Mouse (Mus musculus) thymus, adult 2 months (tissue): Measurements from ENCODE around the gene Gatd1.

Experiments used
- CTCF ChIP-seq: fragments of 200-500 bp; IDR thresholded peaks from 2 replicates; pipeline ENCODE4 v1.5.1; 2012; ENCODE audit warnings: mild to moderate bottlenecking, control low read depth, low read length, moderate library complexity, borderline replicate concordance; ENCODE audit not compliant: control insufficient read depth, poor library complexity, insufficient read depth; ENCODE audit errors: extremely low read depth
- POLR2A ChIP-seq: fragments of 200-500 bp; IDR thresholded peaks from 2 replicates; pipeline ENCODE4 v1.6.1; 2012; ENCODE audit warnings: mild to moderate bottlenecking, low read length, control low read depth, moderate library complexity; ENCODE audit not compliant: control insufficient read depth, poor library complexity, insufficient read depth; ENCODE audit errors: extremely low read depth

GRCm38 (mm10) chr7:141443828-141444237 is 29.9 kb upstream of the Gatd1 start, which contains the start of gene Pidd1:
- 0 out of 2 replicates have a peak, but pooled peaks have one; percentile 19 for TF ChIP-seq CTCF
- TF ChIP-seq POLR2A: 0 out of 2 replicates have a peak, but pooled peaks have one; percentile 30
